Mouse (Mus musculus) left cerebral cortex, postnatal 4 days (tissue): ENCODE data around the gene Slc25a21. TPM values are rescaled to one million over a fixed set of nuclear protein-coding genes. Genes with fewer than 3 reads are reported as not detected.

Experiments
- DNase-seq: peaks from one replicate; pipeline ENCODE4 v3.0.0-alpha.2; 2022
- intact Hi-C: fragments of 180-260 bp; cut with DNase I; formaldehyde crosslinking; loops from one replicate; pipeline ENCODE4 v1.15.1; 2025
- total RNA-seq, 2 experiments: library from RNA; stranded (reverse); gene quantifications; 2 replicates each; pipeline ENCODE4 v1.2.3; 2021

Gene Slc25a21
- total RNA-seq, 2 experiments from 2014 or later = 0.32 TPM; not detected in 1

GRCm38 (mm10) chr12:56798641-56799415 is 398.4 kb downstream of the Slc25a21 start:
- intact Hi-C loops = no loop called here
- DNase-seq = no peak

- no peak for DNase-seq
- intact Hi-C loops = no loop called here
Observed at GRCm38 (mm10) chr12:56789236-56789635, 408.0 kb downstream of the Slc25a21 start.

GRCm38 (mm10) chr12:56785250-56785649 is 412.0 kb downstream of the Slc25a21 start:
- intact Hi-C loops = no loop called here
- no peak for DNase-seq

DNA sequence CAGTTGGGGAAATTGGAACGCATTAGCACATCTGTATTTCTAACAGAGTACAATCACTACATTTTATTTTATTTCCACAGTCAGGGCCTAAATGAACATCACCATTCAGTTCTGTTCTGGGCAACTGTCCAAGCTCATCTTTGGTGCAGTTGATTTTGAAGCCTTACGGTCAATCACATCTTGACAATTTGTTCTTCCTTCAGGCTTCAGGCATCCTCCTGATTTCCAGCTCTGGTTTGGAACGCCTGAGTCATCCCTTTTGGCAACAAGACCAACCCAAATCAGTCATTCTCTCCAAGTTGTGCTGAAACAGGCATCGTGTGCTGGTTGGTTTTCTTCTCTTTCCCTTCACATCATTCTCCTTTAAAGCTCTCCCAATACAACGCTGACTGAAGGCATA is 416.1 kb downstream of the Slc25a21 start:
- intact Hi-C loops = no loop called here
- DNase-seq = no peak

- intact Hi-C loops = no loop called here
- DNase-seq = no peak
Observed at GRCm38 (mm10) chr12:56779621-56780020, 417.7 kb downstream of the Slc25a21 start.

DNA sequence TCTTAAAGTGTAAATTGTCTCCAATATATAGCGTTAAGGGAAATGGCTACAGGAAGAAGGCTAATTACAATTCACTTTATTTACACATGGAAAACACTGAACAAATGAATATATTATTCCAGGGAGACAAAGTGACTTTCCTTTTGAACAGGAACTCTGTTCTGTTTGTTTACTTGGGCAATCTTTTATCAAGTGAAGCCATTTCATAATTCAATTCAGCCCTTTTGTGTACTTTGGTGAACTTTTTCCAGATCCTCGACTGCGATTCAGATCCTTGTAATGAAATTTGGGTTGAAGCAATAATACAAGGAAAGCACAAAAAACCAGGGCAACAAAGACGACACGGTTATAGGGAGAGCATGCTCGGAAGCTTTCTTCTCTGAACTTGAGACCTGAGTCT is 423.3 kb downstream of the Slc25a21 start:
- intact Hi-C loops = no loop called here
- DNase-seq = no peak

GRCm38 (mm10) chr12:56769421-56769820 is 427.9 kb downstream of the Slc25a21 start:
- intact Hi-C loops = no loop called here
- DNase-seq = no peak

GRCm38 (mm10) chr12:56767474-56767873 is 429.8 kb downstream of the Slc25a21 start:
- intact Hi-C loops = no loop called here
- no peak for DNase-seq

GRCm38 (mm10) chr12:56737104-56737503 is 460.2 kb downstream of the Slc25a21 start:
- intact Hi-C loops = no loop called here
- no peak for DNase-seq

GRCm38 (mm10) chr12:56727631-56728030 is 469.6 kb downstream of the Slc25a21 start:
- no peak for DNase-seq
- intact Hi-C loops = no loop called here

- intact Hi-C loops = no loop called here
- no peak for DNase-seq
Observed at GRCm38 (mm10) chr12:56718707-56719051, 478.6 kb downstream of the Slc25a21 start.

DNA sequence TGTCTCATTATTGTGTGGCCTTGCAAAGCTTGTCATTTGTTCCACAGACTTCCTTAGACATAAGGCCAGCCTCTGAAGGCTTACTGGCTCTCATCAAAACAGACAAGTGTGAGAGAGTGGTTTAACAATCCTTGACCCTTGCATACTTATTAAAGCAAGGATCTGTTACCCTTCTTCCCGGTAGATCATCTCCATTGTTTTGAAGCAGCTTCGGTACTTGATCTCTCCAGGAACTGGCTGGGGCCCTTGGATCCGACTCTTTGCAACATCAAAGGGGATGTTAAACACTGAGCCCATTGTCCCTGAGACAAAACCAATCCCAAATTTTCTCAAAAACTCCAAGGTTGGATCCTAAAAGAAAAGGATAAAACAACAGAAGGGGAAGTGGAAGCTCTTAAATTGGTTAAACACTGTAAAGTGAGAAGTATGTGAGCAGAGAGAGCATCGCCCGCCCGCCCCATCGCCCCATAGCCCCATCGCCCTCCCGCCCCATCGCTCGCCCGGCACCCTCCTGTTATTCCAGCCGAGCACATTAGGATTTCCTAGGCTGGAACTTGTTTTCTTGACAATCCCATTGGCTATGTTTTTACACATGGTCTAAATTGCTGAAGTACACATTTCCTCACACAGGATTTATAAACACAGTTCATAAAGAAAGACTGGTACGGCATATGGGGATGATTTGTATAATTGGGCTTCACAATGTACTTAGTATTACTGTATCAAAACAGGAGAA is 479.1 kb downstream of the Slc25a21 start:
- no peak for DNase-seq
- intact Hi-C loops = no loop called here

DNA sequence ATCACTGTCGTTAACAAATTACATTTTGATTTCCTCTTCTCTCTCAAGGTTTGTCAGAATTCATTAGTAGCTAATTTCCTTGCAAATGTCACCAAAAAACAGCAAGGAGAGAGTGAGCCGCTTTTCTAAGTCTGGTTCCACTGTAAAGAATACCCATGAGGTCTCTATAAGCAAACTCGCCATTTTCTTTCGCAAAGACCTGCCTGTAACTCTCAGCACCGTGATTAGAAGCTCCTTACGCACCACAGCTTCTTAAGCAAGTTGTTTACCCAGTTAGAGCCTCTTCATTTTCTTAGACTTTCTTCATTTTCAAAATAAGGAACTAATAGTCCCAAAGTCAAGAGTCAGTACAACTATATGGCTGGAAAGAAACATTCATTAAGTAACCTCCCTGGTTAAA is 496.3 kb downstream of the Slc25a21 start:
- DNase-seq = no peak
- intact Hi-C loops = no loop called here

DNA sequence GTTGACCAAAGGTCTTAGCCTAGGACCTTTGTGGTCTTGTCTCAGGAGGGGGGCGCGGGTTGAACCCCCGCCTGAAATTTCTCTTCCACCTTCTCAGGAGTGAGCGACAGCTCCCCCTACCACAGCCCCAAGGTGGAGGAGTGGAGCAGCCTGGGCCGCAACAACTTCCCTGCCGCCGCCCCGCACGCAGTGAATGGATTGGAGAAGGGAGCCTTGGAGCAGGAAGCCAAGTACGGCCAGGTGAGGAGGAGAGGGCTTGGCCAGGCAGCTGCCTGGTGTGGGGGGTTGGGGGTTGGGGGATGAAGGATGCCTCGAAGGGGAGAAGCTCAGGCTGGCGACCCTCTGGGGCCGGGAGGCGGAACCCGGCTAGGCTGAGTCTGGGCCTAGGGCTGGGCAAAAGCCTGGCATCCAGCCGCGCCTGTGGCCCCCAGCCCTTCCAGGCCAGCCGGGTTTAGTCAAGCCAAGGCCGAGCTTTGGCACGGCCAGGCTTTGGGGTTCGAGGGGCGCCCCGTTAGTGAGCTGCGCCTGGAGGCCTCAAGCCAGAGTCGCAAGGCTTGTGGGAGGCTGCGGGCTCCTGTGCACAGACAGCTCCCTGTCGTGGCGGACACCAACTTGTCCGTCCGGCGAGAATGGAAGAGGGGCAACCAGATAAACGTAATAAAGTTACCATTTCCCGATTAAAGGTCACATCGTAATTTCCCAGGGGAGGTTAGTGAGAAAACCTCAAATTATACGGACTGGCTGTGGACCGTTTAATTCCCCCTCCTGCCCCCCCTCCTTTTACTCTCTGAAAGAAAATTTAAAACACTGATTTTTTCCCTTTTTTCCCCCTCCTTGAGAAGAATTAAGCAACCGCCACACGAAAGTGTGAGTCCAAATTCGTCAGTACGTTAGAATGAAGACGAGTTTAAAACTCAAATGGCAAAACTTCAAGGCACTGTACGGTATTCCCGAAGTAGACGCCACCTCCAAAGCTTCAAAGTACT is 497.1 kb downstream of the Slc25a21 start:
- DNase-seq = no peak
- intact Hi-C loops = loop anchor here (5.0 kb wide), 1 partner anchor 837 kb away; no protein-coding TSS in a partner anchor

DNA sequence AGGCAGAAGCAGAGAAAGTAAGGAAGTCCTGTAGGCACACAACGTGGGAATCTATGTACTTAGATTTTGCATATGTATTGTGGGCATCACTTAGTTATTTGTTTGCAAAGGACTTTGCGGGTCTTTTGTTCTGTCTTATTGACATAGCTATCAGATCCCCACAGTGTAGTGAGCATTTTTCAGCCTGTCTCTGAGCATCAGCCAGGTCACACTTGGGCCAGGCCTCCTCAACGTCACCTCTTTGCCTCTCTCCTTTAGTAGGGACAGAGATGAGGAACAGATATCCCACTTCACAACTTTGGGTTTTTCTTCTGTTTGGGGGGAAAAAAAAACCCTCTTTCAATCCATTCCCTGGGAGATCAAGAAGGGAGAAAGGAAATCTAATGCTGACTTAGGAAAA is 497.9 kb downstream of the Slc25a21 start:
- DNase-seq = no peak
- intact Hi-C loops = loop anchor here (5.0 kb wide), 1 partner anchor 838 kb away; no protein-coding TSS in a partner anchor

DNA sequence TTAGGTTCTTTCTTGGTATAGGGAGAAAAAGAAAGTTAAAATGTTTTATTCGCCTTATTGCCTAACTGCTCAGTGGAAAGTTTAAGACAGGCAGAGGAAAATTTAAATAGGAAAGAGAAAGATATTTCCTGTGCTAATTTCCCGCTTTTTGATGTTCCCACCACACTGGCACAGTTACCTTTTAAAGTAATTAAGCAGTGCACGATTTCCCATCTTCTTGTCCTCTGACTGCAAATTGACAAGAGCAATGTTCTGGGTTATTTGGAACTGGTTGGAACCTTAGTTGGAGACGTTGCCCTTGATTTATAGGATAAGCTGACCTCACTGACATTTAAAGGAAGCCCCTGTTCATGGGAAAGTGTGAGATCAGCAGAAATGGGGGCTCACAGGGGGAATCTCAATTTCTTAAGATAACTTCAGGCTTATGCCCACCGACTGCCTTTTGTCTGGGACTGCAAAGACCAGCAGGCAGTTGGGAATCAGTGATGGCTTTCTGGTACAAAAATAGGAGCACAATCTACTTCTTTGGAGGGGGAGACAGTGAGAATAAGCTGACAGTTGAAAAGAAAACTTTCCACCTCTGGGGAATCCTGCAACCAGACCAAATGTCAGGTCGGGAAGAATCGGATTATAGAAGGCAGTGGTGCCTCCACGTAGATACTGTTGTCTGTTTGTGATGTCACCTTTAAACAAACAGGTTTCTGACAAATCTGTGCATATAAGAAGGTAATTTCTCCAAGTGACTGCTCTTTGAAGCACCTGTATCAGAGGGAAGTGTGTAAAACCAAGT is 498.9 kb downstream of the Slc25a21 start:
- intact Hi-C loops = loop anchor here (5.0 kb wide), 1 partner anchor 839 kb away; no protein-coding TSS in a partner anchor
- no peak for DNase-seq

- intact Hi-C loops = loop anchor here (5.0 kb wide), 1 partner anchor 840 kb away; no protein-coding TSS in a partner anchor
- DNase-seq = no peak
Observed at GRCm38 (mm10) chr12:56697785-56698184, 499.5 kb downstream of the Slc25a21 start.

GRCm38 (mm10) chr12:56697011-56697740 is 500.1 kb downstream of the Slc25a21 start:
- no peak for DNase-seq
- intact Hi-C loops = loop anchor here (5.0 kb wide), 1 partner anchor 840 kb away; no protein-coding TSS in a partner anchor
